ENCODE assay signal across 30 mouse cellular contexts in genomic region chr12:11831292-11831691, GRCm38 (mm10).
DNase-seq lines count a peak whose midpoint lies in the region; ATAC-seq and TF ChIP-seq lines count a peak whose summit lies in the region.
"Had no signal": no experiment of that assay in that cellular context is flagged by ENCODE, and none has a peak within 500 bp of the region (broad histone marks: within the 10 kb centered on the region; RNA-seq: fewer than 3 reads in every experiment).

No protein-coding gene starts in this region.

- WGBS in hindbrain, embryonic 15.5 days: 60% methylated on average over 5 of the region's 5 CpGs
- 75% methylated on average over 5 of the region's 5 CpGs for WGBS in hindbrain, embryonic 10.5 days
- 51% methylated on average over 5 of the region's 5 CpGs for whole genome bisulfite sequencing in hindbrain, postnatal 0 days
- 55% methylated on average over 5 of the region's 5 CpGs for WGBS in midbrain, embryonic 16.5 days

- intact Hi-C loops in left cerebral cortex, postnatal 36 days (cut with DNase I): no loop called here

- ATAC-seq in hindbrain, embryonic 15.5 days (ENCODE audit: low FRiP score, low read depth): peak; percentile 71
- peak; percentile 45; the same call in 1 of the 2 replicates for ATAC-seq in hindbrain, postnatal 0 days
- ATAC-seq in midbrain, embryonic 16.5 days: peak; percentile 58; the same call in 1 of the 2 replicates
- ATAC-seq: forebrain, postnatal 0 days; intestine, embryonic 16.5 days; lung, postnatal 0 days had no signal

- H3K27me3 ChIP-seq in hindbrain, embryonic 15.5 days: no peaks in the 10 kb centered on the region
- H3K27me3 ChIP-seq in hindbrain, embryonic 10.5 days (ENCODE audit: insufficient read depth, poor library complexity, severe bottlenecking): no peaks in the 10 kb centered on the region
- no peaks in the 10 kb centered on the region for H3K27me3 ChIP-seq in hindbrain, postnatal 0 days (ENCODE audit: insufficient read depth, low read length)
- H3K27me3 ChIP-seq in midbrain, embryonic 16.5 days (ENCODE audit: control insufficient read depth, insufficient read depth, low read depth, low read length): no peaks in the 10 kb centered on the region
- H3K27me3 ChIP-seq: CH12.LX; embryonic facial prominence, embryonic 13.5 days; heart, embryonic 12.5 days; limb, embryonic 15.5 days; liver, embryonic 13.5 days had no signal

- no peak overlapping the region for H3K4me2 ChIP-seq in hindbrain, embryonic 15.5 days
- no peak overlapping the region for H3K4me2 ChIP-seq in hindbrain, postnatal 0 days (ENCODE audit: low read depth, low read length)
- H3K4me2 ChIP-seq in midbrain, embryonic 16.5 days (ENCODE audit: low read length): no peak overlapping the region
- H3K4me2 ChIP-seq: embryonic facial prominence, embryonic 13.5 days; heart, embryonic 12.5 days; limb, embryonic 15.5 days; liver, embryonic 13.5 days had no signal

- no peaks in the 10 kb centered on the region for H3K9me3 ChIP-seq in hindbrain, embryonic 15.5 days
- H3K9me3 ChIP-seq in hindbrain, embryonic 10.5 days: no peaks in the 10 kb centered on the region
- no peaks in the 10 kb centered on the region for H3K9me3 ChIP-seq in hindbrain, postnatal 0 days (ENCODE audit: low read length)
- H3K9me3 ChIP-seq in midbrain, embryonic 16.5 days (replicated peaks; ENCODE audit: control insufficient read depth, low read length, poor library complexity, severe bottlenecking): no peaks in the 10 kb centered on the region
- H3K9me3 ChIP-seq: embryonic facial prominence, embryonic 13.5 days; forebrain, embryonic 10.5 days; heart, embryonic 12.5 days; limb, embryonic 10.5 days; limb, embryonic 15.5 days; liver, embryonic 13.5 days had no signal

- no peaks in the 10 kb centered on the region for H3K36me3 ChIP-seq in hindbrain, embryonic 15.5 days
- no peaks in the 10 kb centered on the region for H3K36me3 ChIP-seq in hindbrain, embryonic 10.5 days
- no peaks in the 10 kb centered on the region for H3K36me3 ChIP-seq in hindbrain, postnatal 0 days (ENCODE audit: insufficient read depth, low read length)
- H3K36me3 ChIP-seq in midbrain, embryonic 16.5 days (ENCODE audit: control insufficient read depth, insufficient read depth, low read length): no peaks in the 10 kb centered on the region
- H3K36me3 ChIP-seq: embryonic facial prominence, embryonic 13.5 days; forebrain, embryonic 10.5 days; heart, embryonic 12.5 days; limb, embryonic 10.5 days; limb, embryonic 15.5 days; liver, embryonic 13.5 days had no signal

- DNase-seq in cerebellum, postnatal 10 days: peak; percentile 12
- DNase-seq in cerebellum, postnatal 4 days (ENCODE audit: low spot score in 2 of 2): no peak
- DNase-seq in hindbrain, embryonic 10.5 days (ENCODE audit: low spot score): no peak
- peak; percentile 11 for DNase-seq in hindbrain, postnatal 0 days (ENCODE audit: low spot score)
- no peak for DNase-seq in left cerebral cortex, postnatal 36 days (ENCODE audit: low spot score in 2 of 2)
- no peak for DNase-seq in kidney, adult 11 months
- DNase-seq: adrenal gland, adult 8-10 months; cerebellum, adult 11 months; cerebellum, adult 9-10 months; forebrain, postnatal 0 days; gastrocnemius, postnatal 36 days; heart, adult 18-20 months; kidney, adult 9 months; kidney, postnatal 10 days; layer of hippocampus, postnatal 36 days; liver, embryonic 13.5 days; lung, adult 18-20 months; retina, postnatal 1 day; right cerebral cortex, postnatal 14 days had no signal

- no peak overlapping the region for H3K9ac ChIP-seq in hindbrain, embryonic 15.5 days
- no peak overlapping the region for H3K9ac ChIP-seq in hindbrain, postnatal 0 days (replicated peaks; ENCODE audit: low read length)
- H3K9ac ChIP-seq in midbrain, embryonic 16.5 days (ENCODE audit: low read depth, low read length): no peak overlapping the region
- H3K9ac ChIP-seq: embryonic facial prominence, embryonic 13.5 days; forebrain, postnatal 0 days; heart, embryonic 12.5 days; limb, embryonic 15.5 days; liver, embryonic 13.5 days had no signal

- H3K27ac ChIP-seq in hindbrain, embryonic 15.5 days (replicated peaks): no peak overlapping the region
- no peak overlapping the region for H3K27ac ChIP-seq in hindbrain, embryonic 10.5 days
- no peak overlapping the region for H3K27ac ChIP-seq in hindbrain, postnatal 0 days
- no peak overlapping the region for H3K27ac ChIP-seq in midbrain, embryonic 16.5 days (ENCODE audit: low read length)
- H3K27ac ChIP-seq: embryonic facial prominence, embryonic 13.5 days; forebrain, embryonic 10.5 days; limb, embryonic 10.5 days; limb, embryonic 15.5 days; liver, embryonic 13.5 days; macrophage had no signal

- no peak overlapping the region for H3K4me3 ChIP-seq in hindbrain, embryonic 15.5 days
- no peak overlapping the region for H3K4me3 ChIP-seq in hindbrain, embryonic 10.5 days
- H3K4me3 ChIP-seq in hindbrain, postnatal 0 days (ENCODE audit: low read length): no peak overlapping the region
- no peak overlapping the region for H3K4me3 ChIP-seq in midbrain, embryonic 16.5 days (ENCODE audit: low read depth, low read length)
- H3K4me3 ChIP-seq: embryonic facial prominence, embryonic 13.5 days; forebrain, embryonic 10.5 days; heart, embryonic 12.5 days; limb, embryonic 10.5 days; limb, embryonic 15.5 days; liver, embryonic 13.5 days had no signal

- peaks cover 5% of the 10 kb centered on the region; the same call in 1 of the 2 replicates for H3K4me1 ChIP-seq in hindbrain, embryonic 15.5 days (replicated peaks)
- no peaks in the 10 kb centered on the region for H3K4me1 ChIP-seq in hindbrain, embryonic 10.5 days (replicated peaks)
- H3K4me1 ChIP-seq in hindbrain, postnatal 0 days (ENCODE audit: insufficient read depth, low read length): no peaks in the 10 kb centered on the region
- H3K4me1 ChIP-seq in midbrain, embryonic 16.5 days (ENCODE audit: control insufficient read depth, insufficient read depth, low read length): 0 out of 2 replicates have a peak, but pooled peaks cover 2% of the 10 kb centered on the region
- H3K4me1 ChIP-seq: embryonic facial prominence, embryonic 13.5 days; forebrain, embryonic 10.5 days; heart, embryonic 12.5 days; limb, embryonic 10.5 days; limb, embryonic 15.5 days; liver, embryonic 13.5 days had no signal

- no peak for TF ChIP-seq CTCF in hindbrain, postnatal 0 days (IDR thresholded peaks at IDR 0.05; ENCODE audit: low read depth)

Comparison
In these comparisons a context has a peak if more than half of its experiments do, and no peak if none do; other contexts are left out.
1. DNase-seq: peak in cerebellum, postnatal 10 days (2 of 2) and hindbrain, postnatal 0 days (single experiment); none in cerebellum, postnatal 4 days (0 of 2), hindbrain, embryonic 10.5 days (single experiment), left cerebral cortex, postnatal 36 days (0 of 2) and kidney, adult 11 months (single experiment).
2. Peak in every context shown above with its lines, with median percentiles within 50 percentile points of each other: ATAC-seq.